Mouse (Mus musculus): ENCODE measurements around the gene Tnnt3. TPM values are rescaled to one million over a fixed set of nuclear protein-coding genes. Genes with fewer than 3 reads are reported as not detected.

Tnnt3 gene
- 100 to 1,000 TPM; 118 to 299 TPM for total RNA-seq (2021)
- long read RNA-seq, experiment 1, partial matches to known transcripts, result 5 of 20 reads
- long read RNA-seq, experiment 1, other reads (novel, unspliced or antisense), result 15 of 20 reads
- long read RNA-seq, experiment 2, partial matches to known transcripts, result 2 of 19 reads
- long read RNA-seq, experiment 2, other reads (novel, unspliced or antisense), result 17 of 19 reads

DNA sequence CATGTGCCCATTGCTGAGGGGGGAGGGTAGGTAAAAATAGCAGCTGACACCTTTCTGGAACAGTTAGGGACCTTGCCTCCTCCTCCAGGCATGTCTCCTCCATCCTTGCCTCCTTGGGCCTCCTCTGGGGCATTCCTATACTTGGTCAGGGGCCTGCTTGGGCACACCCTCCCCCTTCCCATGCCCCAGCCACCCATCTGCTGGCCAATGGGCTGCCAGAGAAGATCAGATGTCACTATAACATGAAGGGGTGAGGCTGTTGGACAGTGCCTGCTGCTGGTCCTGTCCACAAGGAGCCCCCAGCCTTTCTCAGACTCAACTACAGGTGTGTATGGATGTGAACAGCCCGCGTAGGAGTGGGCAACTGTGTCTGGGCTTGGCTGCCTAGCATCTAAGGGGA, at the start of gene Tnnt3:
TSS of gene Tnnt3 (plus strand) at position 262 of the 400 bp plus-strand sequence.
- no peak for DNase-seq (ENCODE audit: low spot score in 2 of 2)

GRCm38 (mm10) chr7:142449038-142449617, 49.5 kb upstream of the Tnnt3 start:
- no peak for DNase-seq (ENCODE audit: low spot score in 2 of 2)

GRCm38 (mm10) chr7:142454706-142455105, 43.9 kb upstream of the Tnnt3 start:
- no peak for DNase-seq (ENCODE audit: low spot score in 2 of 2)

GRCm38 (mm10) chr7:142455251-142455650, 43.4 kb upstream of the Tnnt3 start:
- no peak for DNase-seq (ENCODE audit: low spot score in 2 of 2)

DNA sequence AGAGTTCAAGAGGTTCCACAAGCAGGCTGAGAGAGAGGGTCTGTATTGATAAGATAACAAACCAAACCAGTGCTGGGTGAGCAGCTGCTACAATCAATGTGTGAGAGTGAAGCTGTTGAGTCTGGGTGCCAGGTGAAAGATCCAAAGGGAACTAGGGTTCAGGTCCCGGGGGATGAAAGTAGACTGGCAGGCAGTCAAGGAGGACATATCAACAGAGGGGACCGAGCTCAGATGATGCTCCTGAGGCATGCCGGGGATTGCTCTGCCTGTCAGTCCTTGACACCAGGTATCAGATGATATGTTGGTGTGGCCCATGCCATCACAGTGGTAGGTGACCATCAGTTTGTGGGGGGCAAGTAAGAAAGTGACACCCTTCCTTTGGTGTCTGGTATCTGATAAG, 41.8 kb upstream of the Tnnt3 start:
- DNase-seq (ENCODE audit: low spot score in 2 of 2), result no peak

DNA sequence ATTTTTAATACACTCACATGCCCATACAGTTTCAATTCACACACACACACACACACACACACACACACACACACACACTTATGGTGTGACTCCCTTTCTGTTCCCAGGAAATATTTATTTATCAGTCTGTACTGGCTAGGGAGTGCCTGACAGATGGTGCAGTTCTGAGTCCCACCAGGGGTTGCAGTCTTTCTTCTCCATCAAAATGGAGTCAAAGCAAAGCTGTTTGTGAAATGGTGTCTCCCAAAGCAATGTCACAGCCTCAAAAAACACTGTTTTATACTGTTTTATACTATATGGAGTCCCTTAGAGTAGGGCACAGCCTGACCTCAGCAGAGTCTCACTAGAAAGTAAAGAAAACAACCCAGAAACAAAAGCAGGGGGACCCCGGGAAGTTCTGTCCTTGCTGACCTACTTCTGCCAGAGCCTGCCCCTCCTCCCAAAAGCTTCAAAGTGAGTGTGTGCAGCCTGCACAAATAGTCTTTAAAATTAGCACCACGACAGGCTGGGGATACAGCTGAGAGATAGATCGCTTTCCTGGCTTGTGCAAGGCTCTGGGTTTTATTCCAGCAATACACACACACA, 41.3 kb upstream of the Tnnt3 start:
- DNase-seq (ENCODE audit: low spot score in 2 of 2), result no peak

DNA sequence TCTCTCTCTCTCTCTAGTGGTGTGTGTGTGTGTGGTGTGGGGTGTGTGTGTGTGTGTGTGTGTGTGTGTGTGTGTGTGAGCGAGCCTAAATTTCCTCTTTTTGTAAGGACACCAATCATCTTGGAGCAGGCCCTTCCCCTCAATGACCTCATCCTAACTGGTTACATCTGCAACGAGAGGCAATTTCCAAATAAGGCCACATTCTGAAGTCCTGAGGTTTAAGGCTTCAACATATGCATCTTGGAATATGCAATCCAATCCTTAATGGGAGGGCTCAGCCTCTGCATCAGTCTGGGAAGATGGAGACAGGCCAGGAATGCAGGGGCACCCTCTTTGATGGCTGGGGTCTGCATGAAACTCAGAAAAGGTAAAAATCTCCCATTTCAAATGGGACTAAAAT, 40.6 kb upstream of the Tnnt3 start:
- DNase-seq (ENCODE audit: low spot score in 2 of 2), result no peak

- DNase-seq (ENCODE audit: low spot score in 2 of 2), result no peak
Observed at GRCm38 (mm10) chr7:142458676-142459298, 39.8 kb upstream of the Tnnt3 start.

DNA sequence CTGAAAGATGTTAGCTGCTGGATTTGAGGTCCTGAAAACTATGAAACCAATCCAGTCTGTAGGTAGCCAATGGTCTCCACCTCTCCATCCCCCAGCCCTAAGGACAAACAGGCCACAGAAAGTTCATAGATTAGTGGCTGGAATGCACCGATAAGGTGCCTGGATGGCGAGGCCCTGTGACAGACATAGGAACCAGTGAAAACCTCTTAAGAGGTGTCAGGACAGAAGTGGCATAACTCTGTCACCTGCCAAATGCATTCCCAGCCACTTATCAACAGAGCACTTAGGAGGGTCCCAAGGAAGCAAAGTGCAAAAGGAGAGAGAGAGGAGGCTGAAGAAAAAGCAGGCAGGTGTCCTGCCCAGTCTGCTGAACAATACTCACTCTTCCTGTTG, 39.3 kb upstream of the Tnnt3 start:
- no peak for DNase-seq (ENCODE audit: low spot score in 2 of 2)

- DNase-seq (ENCODE audit: low spot score in 2 of 2), result no peak
Observed at GRCm38 (mm10) chr7:142460636-142461077, 38.0 kb upstream of the Tnnt3 start, which contains the start of gene Lsp1. Lsp1 (plus strand) TSS chr7:142460809.

GRCm38 (mm10) chr7:142461446-142461845, 37.2 kb upstream of the Tnnt3 start:
- no peak for DNase-seq (ENCODE audit: low spot score in 2 of 2)

- DNase-seq (ENCODE audit: low spot score in 2 of 2), result no peak
Observed at GRCm38 (mm10) chr7:142462190-142462589, 36.4 kb upstream of the Tnnt3 start.

GRCm38 (mm10) chr7:142462594-142463078, 36.0 kb upstream of the Tnnt3 start:
- DNase-seq (ENCODE audit: low spot score in 2 of 2), result no peak

- no peak for DNase-seq (ENCODE audit: low spot score in 2 of 2)
Observed at GRCm38 (mm10) chr7:142470171-142470691, 28.4 kb upstream of the Tnnt3 start.

- no peak for DNase-seq (ENCODE audit: low spot score in 2 of 2)
Observed at GRCm38 (mm10) chr7:142470808-142471413, 27.7 kb upstream of the Tnnt3 start.

- no peak for DNase-seq (ENCODE audit: low spot score in 2 of 2)
Observed at GRCm38 (mm10) chr7:142471414-142471861, 27.2 kb upstream of the Tnnt3 start.

DNA sequence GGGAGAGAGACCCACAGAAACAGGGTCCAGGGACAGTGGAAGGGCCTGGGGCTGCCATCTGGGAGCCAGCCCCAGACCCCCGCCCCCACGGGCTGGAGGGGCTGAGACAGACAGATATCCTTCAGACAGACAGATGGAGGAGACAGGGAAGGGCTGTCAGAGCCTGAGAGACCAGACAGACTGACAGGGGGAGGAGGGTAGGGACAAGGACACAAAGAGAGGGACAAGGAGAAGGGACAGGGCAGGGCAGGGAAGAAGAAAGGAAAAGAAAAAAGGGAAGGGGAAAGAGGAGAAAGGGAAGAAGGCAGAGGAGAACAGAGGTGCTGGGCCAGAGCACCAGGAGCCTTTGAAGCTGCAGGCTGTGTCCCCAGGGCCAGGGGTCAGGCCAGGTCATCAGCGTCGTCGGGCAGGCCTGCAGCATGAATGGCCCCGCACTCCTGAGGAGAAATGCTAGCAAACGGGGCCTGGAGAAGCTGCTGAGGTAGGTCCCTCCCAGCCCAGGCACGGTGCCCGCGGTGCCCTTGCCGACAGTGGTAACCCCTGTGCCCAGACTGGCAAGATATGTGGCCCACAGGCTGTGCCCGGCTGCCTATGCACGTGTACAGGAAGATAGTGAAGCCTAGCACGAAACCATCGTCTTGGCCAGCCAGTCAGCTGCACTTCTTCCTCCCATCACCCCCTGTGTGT, 26.6 kb upstream of the Tnnt3 start:
- DNase-seq (ENCODE audit: low spot score in 2 of 2), result no peak

GRCm38 (mm10) chr7:142472936-142473335, 25.7 kb upstream of the Tnnt3 start:
- DNase-seq (ENCODE audit: low spot score in 2 of 2), result no peak

DNA sequence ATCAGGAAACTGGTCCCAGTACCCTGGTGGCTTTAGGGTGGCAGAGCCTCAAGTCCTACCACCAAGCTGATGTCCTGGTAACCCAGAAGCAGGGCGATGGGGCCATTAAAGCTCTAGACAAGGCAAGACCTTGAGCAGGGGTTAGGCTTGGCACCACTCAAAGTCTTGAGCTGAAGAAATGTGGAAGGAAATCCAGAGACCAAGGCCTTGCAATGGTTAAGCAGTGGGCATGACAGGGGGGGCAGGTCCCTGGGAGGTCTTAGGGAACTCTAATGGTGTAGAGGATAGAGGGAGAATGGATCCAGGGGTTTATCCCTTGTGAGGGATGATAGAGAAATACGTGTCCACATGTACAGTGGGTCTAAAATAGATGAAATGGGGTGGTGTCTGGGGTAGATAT, 25.2 kb upstream of the Tnnt3 start:
- DNase-seq (ENCODE audit: low spot score in 2 of 2), result no peak

- no peak for DNase-seq (ENCODE audit: low spot score in 2 of 2)
Observed at GRCm38 (mm10) chr7:142474799-142475198, 23.8 kb upstream of the Tnnt3 start.

DNA sequence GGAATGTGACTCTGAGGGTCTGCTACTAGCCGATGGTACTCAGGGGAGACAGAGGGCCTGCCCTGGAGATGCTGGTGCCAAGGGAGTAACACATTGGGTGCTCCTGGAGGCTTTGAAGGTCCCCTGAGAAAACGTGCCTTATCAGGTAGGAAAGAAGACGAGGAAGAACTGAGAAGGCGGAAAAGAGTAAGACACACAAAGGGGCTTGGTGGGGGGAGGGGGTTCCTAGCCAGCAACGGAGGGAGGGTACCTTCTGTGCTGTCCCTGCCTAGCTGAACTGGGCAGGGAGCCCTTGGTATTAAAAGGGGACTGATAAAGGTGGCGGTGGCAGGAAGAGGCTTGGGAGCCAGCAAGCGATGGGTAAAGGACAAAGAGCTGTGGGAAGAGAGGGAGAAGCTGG, 23.0 kb upstream of the Tnnt3 start:
- DNase-seq (ENCODE audit: low spot score in 2 of 2), result no peak
